Mouse (Mus musculus) cortical plate, adult 2 months (tissue): Measurements from ENCODE around the gene Dnajc5g.

Source experiments
- CTCF ChIP-seq: fragments of 200-500 bp; IDR thresholded peaks from 2 replicates; pipeline ENCODE4 v1.5.1; 2011; ENCODE audit warnings: mild to moderate bottlenecking, control low read depth, low read length; ENCODE audit not compliant: insufficient read depth; ENCODE audit errors: extremely low read depth
- POLR2A ChIP-seq: fragments of 200-500 bp; IDR thresholded peaks from 2 replicates; pipeline ENCODE4 v1.6.1; 2011; ENCODE audit warnings: mild to moderate bottlenecking, low read length, control low read depth; ENCODE audit not compliant: insufficient read depth; ENCODE audit errors: extremely low read depth

DNA sequence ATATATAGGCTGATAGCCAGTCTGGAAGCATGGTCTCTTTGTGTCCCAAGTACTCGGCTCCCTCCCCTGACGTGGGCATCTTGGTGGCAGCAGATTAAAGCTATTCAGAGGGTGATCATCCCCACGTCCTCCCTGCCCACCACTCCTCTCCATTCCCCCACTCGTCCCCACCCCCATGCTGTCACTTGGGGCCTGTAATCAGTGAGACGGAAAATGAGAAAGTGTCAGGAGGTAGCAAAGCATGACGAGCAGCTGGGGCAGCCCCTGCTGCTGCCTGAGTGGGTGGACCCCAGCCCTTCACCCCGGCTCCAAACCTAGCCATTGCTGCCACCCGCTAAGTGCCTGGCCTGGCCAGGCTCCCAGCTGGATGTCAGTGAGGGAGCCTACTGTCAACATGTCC lies 22.1 kb upstream of the Dnajc5g start:
- TF ChIP-seq CTCF (no peak), POLR2A (no peak)
